Mouse (Mus musculus) intestine, postnatal 0 days (tissue): ENCODE data around the gene Tmem109. TPM values are rescaled to one million over a fixed set of nuclear protein-coding genes. Genes with fewer than 3 reads are reported as not detected.

Source experiments
- ATAC-seq: fragments of 200-750 bp; cut with Nextera tagmentation; 2 replicates; pipeline ENCODE4 v1.8.0; 2017; ENCODE audit warnings: mild to moderate bottlenecking, moderate TSS enrichment, moderate library complexity
- H3K27ac ChIP-seq: fragments of 300-500 bp; sonication (generic); 2 replicates; pipeline ENCODE4 v1.5.1; 2014; ENCODE audit warnings: mild to moderate bottlenecking, low read depth, low read length, moderate library complexity
- H3K27me3 ChIP-seq: fragments of 300-500 bp; sonication (generic); replicated peaks from 2 replicates; pipeline ENCODE4 v1.6.1; 2014; ENCODE audit warnings: low read length, mixed read lengths; ENCODE audit not compliant: control insufficient read depth, insufficient read depth
- H3K36me3 ChIP-seq: fragments of 300-500 bp; sonication (generic); 2 replicates; pipeline ENCODE4 v1.6.1; 2014; ENCODE audit warnings: mild to moderate bottlenecking, moderate library complexity; ENCODE audit not compliant: control insufficient read depth, insufficient read depth
- H3K4me1 ChIP-seq: fragments of 300-500 bp; sonication (generic); replicated peaks from 2 replicates; pipeline ENCODE4 v1.6.1; 2014; ENCODE audit warnings: antibody characterized with exemption, low read length, mixed read lengths; ENCODE audit not compliant: control insufficient read depth, insufficient read depth
- H3K4me2 ChIP-seq: fragments of 300-500 bp; sonication (generic); replicated peaks from 2 replicates; pipeline ENCODE4 v1.6.1; 2014; ENCODE audit warnings: low read depth, mild to moderate bottlenecking, moderate library complexity
- H3K4me3 ChIP-seq: fragments of 300-500 bp; sonication (generic); 2 replicates; pipeline ENCODE4 v1.5.1; 2014; ENCODE audit warnings: low read depth, low read length
- H3K9ac ChIP-seq: fragments of 300-500 bp; sonication (generic); 2 replicates; pipeline ENCODE4 v1.6.1; 2014; ENCODE audit warnings: mild to moderate bottlenecking, low read depth, low read length
- H3K9me3 ChIP-seq: fragments of 300-500 bp; sonication (generic); 2 replicates; pipeline ENCODE4 v1.6.1; 2016; ENCODE audit warnings: mixed run types; ENCODE audit not compliant: control insufficient read depth
- CTCF ChIP-seq: sonication (generic); IDR thresholded peaks from 2 replicates; pipeline ENCODE4 v1.5.1; 2016; ENCODE audit warnings: low read depth, mild to moderate bottlenecking, control low read depth, antibody characterized with exemption, moderate library complexity
- WGBS: fragments of 180-500 bp; shearing (Covaris S2); extraction: QIAGEN DNeasy Blood & Tissue Kit; methylation state at CpG from one replicate; pipeline ENCODE4 v1.1.7; 2014; 5-methylcytosine and 5-hydroxymethylcytosine counted together
- polyA plus RNA-seq: library from polyadenylated mRNA; unstranded; fragments of >200 nt; fragmentation: Nextera tagmentation; extraction: Ambion mirVana; gene quantifications from 2 replicates; pipeline ENCODE4 v1.2.1, GENCODE M21; 2015

The Tmem109 gene
- polyA plus RNA-seq, 1 experiment from 2014 or later: 36.2 TPM

GRCm38 (mm10) chr19:10897491-10897890, 15.7 kb upstream of the Tmem109 start:
- H3K9me3 ChIP-seq: no peaks in the 10 kb centered on the region
- H3K4me3 ChIP-seq: no peak overlapping the region
- no peak for ATAC-seq
- TF ChIP-seq CTCF: no peak
- H3K4me1 ChIP-seq: 0 out of 2 replicates have a peak, but pooled peaks cover 5% of the 10 kb centered on the region
- no peak overlapping the region for H3K9ac ChIP-seq
- 73% methylated on average over 8 of the region's 8 CpGs for WGBS
- H3K27me3 ChIP-seq: no peaks in the 10 kb centered on the region
- no peak overlapping the region for H3K4me2 ChIP-seq
- peaks cover 48% of the 10 kb centered on the region for H3K36me3 ChIP-seq
- H3K27ac ChIP-seq: no peak overlapping the region

GRCm38 (mm10) chr19:10896849-10897248, 15.0 kb upstream of the Tmem109 start:
- 51% methylated on average over 7 of the region's 7 CpGs for WGBS
- TF ChIP-seq CTCF: no peak
- no peak overlapping the region for H3K4me3 ChIP-seq
- no peak overlapping the region for H3K9ac ChIP-seq
- peak overlapping the region; percentile 68 for H3K4me2 ChIP-seq
- ATAC-seq: no peak
- H3K36me3 ChIP-seq: peaks cover 42% of the 10 kb centered on the region
- H3K27ac ChIP-seq: no peak overlapping the region
- 0 out of 2 replicates have a peak, but pooled peaks cover 5% of the 10 kb centered on the region for H3K4me1 ChIP-seq
- no peaks in the 10 kb centered on the region for H3K27me3 ChIP-seq
- no peaks in the 10 kb centered on the region for H3K9me3 ChIP-seq

GRCm38 (mm10) chr19:10895708-10896107, 13.9 kb upstream of the Tmem109 start:
- TF ChIP-seq CTCF: no peak
- H3K36me3 ChIP-seq: peaks cover 30% of the 10 kb centered on the region
- peak overlapping the region; percentile 75 for H3K9ac ChIP-seq
- ATAC-seq: no peak
- H3K27ac ChIP-seq: peak overlapping the region; percentile 89
- H3K27me3 ChIP-seq: no peaks in the 10 kb centered on the region
- H3K4me2 ChIP-seq: peak overlapping the region; percentile 68
- peak overlapping the region; percentile 66 for H3K4me3 ChIP-seq
- 0 out of 2 replicates have a peak, but pooled peaks cover 5% of the 10 kb centered on the region for H3K4me1 ChIP-seq
- H3K9me3 ChIP-seq: no peaks in the 10 kb centered on the region
- under 1% methylated on average over 16 of the region's 16 CpGs for WGBS

- H3K9ac ChIP-seq: peak within 1 kb of the TSS; percentile 75
- ATAC-seq: peak; percentile 93
- WGBS: under 1% methylated on average over 43 of the region's 43 CpGs
Observed at GRCm38 (mm10) chr19:10895016-10895528, 13.3 kb upstream of the Tmem109 start, which contains the start of gene Prpf19. Prpf19 (plus strand) TSS chr19:10895231.

GRCm38 (mm10) chr19:10892201-10892600, 10.4 kb upstream of the Tmem109 start:
- no peak for ATAC-seq
- H3K4me2 ChIP-seq: no peak overlapping the region
- 0 out of 2 replicates have a peak, but pooled peaks cover 5% of the 10 kb centered on the region for H3K4me1 ChIP-seq
- no peak overlapping the region for H3K9ac ChIP-seq
- WGBS: 86% methylated on average over 3 of the region's 3 CpGs
- no peaks in the 10 kb centered on the region for H3K27me3 ChIP-seq
- H3K27ac ChIP-seq: no peak overlapping the region
- no peaks in the 10 kb centered on the region for H3K9me3 ChIP-seq
- H3K36me3 ChIP-seq: no peaks in the 10 kb centered on the region
- TF ChIP-seq CTCF: no peak
- H3K4me3 ChIP-seq: no peak overlapping the region

More at GRCm38 (mm10) chr19:10895016-10895528, 13.3 kb upstream of the Tmem109 start, which contains the start of gene Prpf19:
- TF ChIP-seq CTCF: peak; percentile 24
- H3K36me3 ChIP-seq: peaks cover 24% of the 10 kb centered on the region
- H3K9me3 ChIP-seq: no peaks in the 10 kb centered on the region
- 0 out of 2 replicates have a peak, but pooled peaks cover 5% of the 10 kb centered on the region for H3K4me1 ChIP-seq
- H3K4me2 ChIP-seq: peak within 1 kb of the TSS; percentile 68
- H3K27ac ChIP-seq: peak within 1 kb of the TSS; percentile 89
- H3K4me3 ChIP-seq: peak within 1 kb of the TSS; percentile 66
- H3K27me3 ChIP-seq: no peaks in the 10 kb centered on the region

GRCm38 (mm10) chr19:10880975-10881425, 801 bp downstream of the Tmem109 start:
- peak; percentile 14; the same call in 1 of the 2 replicates for ATAC-seq

More at GRCm38 (mm10) chr19:10880975-10881425, 801 bp downstream of the Tmem109 start:
- Histone ChIP-seq H3K4me2 (peak overlapping the region; percentile 90), H3K9ac (peak overlapping the region; percentile 53), H3K27me3 (no peaks in the 10 kb centered on the region), H3K27ac (0 out of 2 replicates have a peak overlapping the region, but pooled peaks have one; percentile 75), H3K4me1 (peaks cover 7% of the 10 kb centered on the region; the same call in 1 of the 2 replicates), H3K4me3 (peak overlapping the region; percentile 56), H3K9me3 (no peaks in the 10 kb centered on the region; the same call in 1 of the 2 replicates), H3K36me3 (no peaks in the 10 kb centered on the region; the same call in 1 of the 2 replicates)
- TF ChIP-seq CTCF: no peak
- 4% methylated on average over 14 of the region's 14 CpGs for WGBS
